Mouse (Mus musculus): ENCODE measurements around the gene Zfp507. TPM values are rescaled to one million over a fixed set of nuclear protein-coding genes. Genes with fewer than 3 reads are reported as not detected.

The Zfp507 gene
- polyA plus RNA-seq, 1 experiment from 2014 or later: 12.0 TPM

DNA sequence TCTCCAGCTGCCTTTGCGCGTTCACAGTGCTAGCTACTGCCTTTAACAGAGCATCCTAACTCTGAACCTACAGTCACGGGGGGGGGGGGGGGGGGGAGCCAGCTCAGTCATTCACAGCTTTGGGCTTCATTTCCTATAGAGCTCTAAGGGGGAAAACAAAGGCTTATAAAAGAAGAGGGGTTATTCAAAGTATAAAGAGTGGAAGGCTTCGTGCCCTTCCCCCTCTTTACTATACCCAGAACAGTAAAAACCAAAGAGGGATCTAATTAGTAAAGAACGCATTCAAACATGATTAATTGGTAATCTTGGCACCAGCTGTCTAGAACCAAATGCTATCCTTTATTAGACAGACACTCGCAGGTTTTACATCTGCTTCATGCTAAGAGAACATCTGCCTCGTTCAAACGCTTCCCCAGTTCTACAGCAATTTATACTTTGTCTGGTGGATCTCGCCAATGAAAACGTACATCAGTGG, 70.2 kb downstream of the Zfp507 start:
- no peak overlapping the region; the same call in 1 of the 2 replicates for H3K27ac ChIP-seq (ENCODE audit: low read depth, low read length)
- H3K4me3 ChIP-seq (ENCODE audit: low read length): no peak overlapping the region
- peak; percentile 51 for ATAC-seq
- H3K4me1 ChIP-seq (ENCODE audit: control insufficient read depth, insufficient read depth, low read depth, low read length): peaks cover 8% of the 10 kb centered on the region
- H3K9ac ChIP-seq (ENCODE audit: low read depth, low read length): no peak overlapping the region
- no peaks in the 10 kb centered on the region for H3K27me3 ChIP-seq (replicated peaks; ENCODE audit: control insufficient read depth, insufficient read depth, low read length)
- peaks cover 2% of the 10 kb centered on the region for H3K9me3 ChIP-seq (ENCODE audit: control insufficient read depth, low read length)
- 37% methylated on average over 10 of the region's 10 CpGs for WGBS
- H3K4me2 ChIP-seq (ENCODE audit: low read length): no peak overlapping the region
- peaks cover 11% of the 10 kb centered on the region; the same call in 1 of the 2 replicates for H3K36me3 ChIP-seq (ENCODE audit: control insufficient read depth, insufficient read depth, low read length)

DNA sequence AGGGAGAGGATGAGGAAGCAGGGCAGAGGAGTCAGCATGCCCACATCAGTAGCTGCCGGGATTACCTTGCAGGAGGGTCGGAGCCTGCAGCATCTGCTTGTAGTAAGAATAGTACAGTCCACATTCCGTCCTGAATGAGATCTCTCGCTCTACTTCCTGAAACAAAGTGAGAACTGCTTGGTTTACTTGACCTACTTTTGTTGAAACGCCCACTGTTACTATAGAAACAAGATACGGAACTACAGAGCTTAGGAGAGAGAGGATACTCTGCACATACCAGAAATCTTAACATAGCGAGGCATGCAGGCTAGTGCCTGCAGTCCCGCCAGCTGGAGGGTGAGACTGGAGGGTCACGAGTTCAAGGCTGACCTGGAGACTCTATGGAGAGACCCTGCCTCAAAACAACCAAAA, 73.2 kb downstream of the Zfp507 start:
- no peak for ATAC-seq
- no peaks in the 10 kb centered on the region for H3K27me3 ChIP-seq (replicated peaks; ENCODE audit: control insufficient read depth, insufficient read depth, low read length)
- 84% methylated on average over 9 of the region's 9 CpGs for WGBS
- no peak overlapping the region for H3K27ac ChIP-seq (ENCODE audit: low read depth, low read length)
- no peak overlapping the region for H3K4me2 ChIP-seq (ENCODE audit: low read length)
- peaks cover 8% of the 10 kb centered on the region for H3K4me1 ChIP-seq (ENCODE audit: control insufficient read depth, insufficient read depth, low read depth, low read length)
- H3K4me3 ChIP-seq (ENCODE audit: low read length): no peak overlapping the region
- H3K9ac ChIP-seq (ENCODE audit: low read depth, low read length): no peak overlapping the region
- H3K9me3 ChIP-seq (ENCODE audit: control insufficient read depth, low read length): no peaks in the 10 kb centered on the region; the same call in none of the 2 replicates
- peaks cover 11% of the 10 kb centered on the region; the same call in 1 of the 2 replicates for H3K36me3 ChIP-seq (ENCODE audit: control insufficient read depth, insufficient read depth, low read length)

DNA sequence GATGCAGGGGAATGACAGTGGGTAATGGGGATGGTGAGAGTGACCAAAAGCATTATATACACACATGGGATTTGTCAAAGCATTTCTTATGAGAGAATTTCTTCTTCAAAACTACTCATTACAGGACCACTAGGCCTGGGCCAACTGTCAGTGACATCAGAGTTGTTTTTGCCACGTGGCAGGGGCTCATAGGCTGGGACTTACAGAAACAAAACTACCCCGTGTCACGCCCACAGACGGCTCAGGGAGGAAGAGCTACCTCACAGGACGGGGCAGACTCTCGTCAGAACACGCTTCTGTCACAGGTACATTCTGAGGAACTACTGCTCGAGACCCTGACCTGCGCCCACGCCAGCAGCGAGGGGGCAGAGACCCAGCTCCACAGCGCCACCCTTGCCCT, 74.4 kb downstream of the Zfp507 start:
- H3K9me3 ChIP-seq (ENCODE audit: control insufficient read depth, low read length): no peaks in the 10 kb centered on the region; the same call in none of the 2 replicates
- no peak overlapping the region for H3K4me3 ChIP-seq (ENCODE audit: low read length)
- no peak overlapping the region for H3K4me2 ChIP-seq (ENCODE audit: low read length)
- no peak overlapping the region for H3K27ac ChIP-seq (ENCODE audit: low read depth, low read length)
- H3K9ac ChIP-seq (ENCODE audit: low read depth, low read length): no peak overlapping the region
- WGBS: 97% methylated on average over 12 of the region's 12 CpGs
- H3K27me3 ChIP-seq (replicated peaks; ENCODE audit: control insufficient read depth, insufficient read depth, low read length): no peaks in the 10 kb centered on the region
- no peak for ATAC-seq
- peaks cover 11% of the 10 kb centered on the region; the same call in 1 of the 2 replicates for H3K36me3 ChIP-seq (ENCODE audit: control insufficient read depth, insufficient read depth, low read length)
- H3K4me1 ChIP-seq (ENCODE audit: control insufficient read depth, insufficient read depth, low read depth, low read length): peaks cover 4% of the 10 kb centered on the region

DNA sequence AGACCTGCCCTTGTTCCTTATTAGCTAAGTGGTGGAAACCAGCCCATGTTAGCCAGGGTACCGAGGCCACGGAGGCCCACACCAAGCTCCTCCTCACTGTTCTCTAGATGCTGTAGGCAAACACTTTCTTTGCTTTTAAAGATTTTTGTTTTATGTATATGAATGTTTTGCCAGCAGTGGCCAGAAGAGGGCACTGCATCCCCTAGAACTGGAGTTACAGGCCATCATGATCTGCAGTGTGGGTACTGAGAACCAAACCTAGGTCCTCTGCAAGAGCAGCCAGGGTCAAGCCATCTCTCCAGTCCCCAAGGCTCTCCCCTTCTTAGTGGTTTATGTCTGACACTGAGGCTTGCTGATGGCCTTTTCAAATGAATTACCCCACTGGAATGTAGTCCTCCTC, 79.8 kb downstream of the Zfp507 start:
- peaks cover 17% of the 10 kb centered on the region for H3K36me3 ChIP-seq (ENCODE audit: control insufficient read depth, insufficient read depth, low read length)
- no peaks in the 10 kb centered on the region for H3K4me1 ChIP-seq (ENCODE audit: control insufficient read depth, insufficient read depth, low read depth, low read length)
- no peaks in the 10 kb centered on the region; the same call in none of the 2 replicates for H3K9me3 ChIP-seq (ENCODE audit: control insufficient read depth, low read length)
- ATAC-seq: no peak
- H3K27me3 ChIP-seq (replicated peaks; ENCODE audit: control insufficient read depth, insufficient read depth, low read length): no peaks in the 10 kb centered on the region
- H3K4me3 ChIP-seq (ENCODE audit: low read length): no peak overlapping the region
- WGBS: 90% methylated on average over 2 of the region's 2 CpGs
- H3K4me2 ChIP-seq (ENCODE audit: low read length): no peak overlapping the region
- H3K27ac ChIP-seq (ENCODE audit: low read depth, low read length): no peak overlapping the region
- no peak overlapping the region for H3K9ac ChIP-seq (ENCODE audit: low read depth, low read length)

Other genes starting within 250 kb of the Zfp507 start
- 112 and 129 TPM in 2 replicates for gene Nudt19, start 246.7 kb downstream of the Zfp507 start, polyA plus RNA-seq (2015; fragmentation: Nextera tagmentation; extraction: Ambion mirVana)
- 0.07 and 0.10 TPM in 2 replicates for gene Rgs9bp, start 217.4 kb downstream of the Zfp507 start, polyA plus RNA-seq (2015; fragmentation: Nextera tagmentation; extraction: Ambion mirVana)
- gene Ankrd27, start 216.8 kb downstream of the Zfp507 start, polyA plus RNA-seq (2015; fragmentation: Nextera tagmentation; extraction: Ambion mirVana): 17.3 and 21.4 TPM in 2 replicates
- gene Pdcd5, start 155.5 kb downstream of the Zfp507 start, polyA plus RNA-seq (2015; fragmentation: Nextera tagmentation; extraction: Ambion mirVana): 244 and 248 TPM in 2 replicates
- 45.8 and 51.0 TPM in 2 replicates for gene Dpy19l3, start 48.5 kb downstream of the Zfp507 start, polyA plus RNA-seq (2015; fragmentation: Nextera tagmentation; extraction: Ambion mirVana)

All from hindbrain, embryonic 16.5 days (tissue).